In the genomic region with DNA sequence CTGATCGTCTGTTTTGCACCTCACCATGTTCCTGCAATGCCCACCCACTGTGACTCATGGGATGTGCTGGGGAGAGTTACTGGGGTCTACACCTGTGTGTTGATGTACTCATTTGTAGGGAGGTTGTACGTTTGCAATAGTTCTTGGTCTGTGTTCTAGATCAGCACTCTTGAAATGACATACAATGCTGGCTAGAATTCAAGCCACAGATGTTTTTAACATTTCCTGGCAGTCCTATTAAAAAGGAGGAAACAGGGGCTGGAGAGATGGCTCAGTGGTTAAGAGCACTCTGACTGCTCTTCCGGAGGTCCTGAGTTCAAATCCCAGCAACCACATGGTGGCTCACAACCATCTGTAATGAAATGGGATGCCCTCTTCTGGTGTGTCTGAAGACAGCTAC, we compare ENCODE assay signal across 19 mouse cellular contexts. TPM values are rescaled to one million over a fixed set of nuclear protein-coding genes. Genes with fewer than 3 reads are reported as not detected.
DNase-seq lines count a peak whose midpoint lies in the region; ATAC-seq and TF ChIP-seq lines count a peak whose summit lies in the region.
"Had no signal": no experiment of that assay in that cellular context is flagged by ENCODE, and none has a peak within 500 bp of the region (broad histone marks: within the 10 kb centered on the region; RNA-seq: fewer than 3 reads in every experiment).

No protein-coding gene starts in this region.

- no peaks in the 10 kb centered on the region for H3K27me3 ChIP-seq in midbrain, embryonic 10.5 days (ENCODE audit: low read depth, poor library complexity, severe bottlenecking)
- no peaks in the 10 kb centered on the region for H3K27me3 ChIP-seq in midbrain, postnatal 0 days (ENCODE audit: insufficient read depth, low read length)
- no peaks in the 10 kb centered on the region for H3K27me3 ChIP-seq in hindbrain, embryonic 10.5 days (ENCODE audit: insufficient read depth, poor library complexity, severe bottlenecking)
- no peaks in the 10 kb centered on the region for H3K27me3 ChIP-seq in midbrain, embryonic 12.5 days
- H3K27me3 ChIP-seq: CH12.LX; liver, embryonic 13.5 days had no signal

- no peak overlapping the region for H3K4me2 ChIP-seq in midbrain, postnatal 0 days (ENCODE audit: low read depth, low read length, poor library complexity, severe bottlenecking)
- H3K4me2 ChIP-seq in midbrain, embryonic 12.5 days (replicated peaks) = no peak overlapping the region
- H3K4me2 ChIP-seq: liver, embryonic 13.5 days had no signal

- WGBS in midbrain, embryonic 10.5 days = 72% methylated on average over 3 of the region's 3 CpGs
- WGBS in midbrain, postnatal 0 days = 47% methylated on average over 3 of the region's 3 CpGs
- WGBS in hindbrain, embryonic 10.5 days = 65% methylated on average over 3 of the region's 3 CpGs
- 67% methylated on average over 3 of the region's 3 CpGs for WGBS in midbrain, embryonic 12.5 days

- peak overlapping the region; percentile 56; the same call in 1 of the 2 replicates for H3K27ac ChIP-seq in gastrocnemius, adult 2 months
- H3K27ac ChIP-seq in midbrain, embryonic 10.5 days (replicated peaks) = peak overlapping the region; percentile 78
- no peak overlapping the region for H3K27ac ChIP-seq in midbrain, postnatal 0 days (ENCODE audit: low read depth, low read length)
- peak overlapping the region; percentile 83 for H3K27ac ChIP-seq in hindbrain, embryonic 10.5 days
- H3K27ac ChIP-seq in midbrain, embryonic 12.5 days (replicated peaks) = peak overlapping the region; percentile 80
- H3K27ac ChIP-seq: liver, embryonic 13.5 days; stomach, postnatal 0 days had no signal

- no peak for TF ChIP-seq CTCF in gastrocnemius, adult 2 months (IDR thresholded peaks at IDR 0.05)
- no peak for TF ChIP-seq CTCF in midbrain, postnatal 0 days (IDR thresholded peaks at IDR 0.05)

- H3K9me3 ChIP-seq in midbrain, embryonic 10.5 days (replicated peaks) = no peaks in the 10 kb centered on the region
- H3K9me3 ChIP-seq in midbrain, postnatal 0 days (ENCODE audit: low read length) = no peaks in the 10 kb centered on the region
- no peaks in the 10 kb centered on the region for H3K9me3 ChIP-seq in hindbrain, embryonic 10.5 days
- no peaks in the 10 kb centered on the region for H3K9me3 ChIP-seq in midbrain, embryonic 12.5 days
- H3K9me3 ChIP-seq: liver, embryonic 13.5 days had no signal

- intact Hi-C loops in gastrocnemius, adult 2 months (cut with DNase I) = loop anchor here (5.0 kb wide), 1 partner anchor 71 kb away; the partner anchor contains the start of gene Ciart
- intact Hi-C loops in gastrocnemius, postnatal 36 days (cut with DNase I) = no loop called here

- H3K36me3 ChIP-seq in midbrain, embryonic 10.5 days = peaks cover 6% of the 10 kb centered on the region
- H3K36me3 ChIP-seq in midbrain, postnatal 0 days (ENCODE audit: insufficient read depth, low read length) = no peaks in the 10 kb centered on the region
- H3K36me3 ChIP-seq in hindbrain, embryonic 10.5 days = peaks cover 7% of the 10 kb centered on the region
- H3K36me3 ChIP-seq in midbrain, embryonic 12.5 days = 0 out of 2 replicates have a peak, but pooled peaks cover 6% of the 10 kb centered on the region

- no peak for ATAC-seq in midbrain, postnatal 0 days (ENCODE audit: low FRiP score)
- no peak for ATAC-seq in midbrain, embryonic 12.5 days (ENCODE audit: low FRiP score, low read depth)
- ATAC-seq in inflammation-experienced regulatory T-cells, adult 6 months = no peak
- ATAC-seq: lung, postnatal 0 days had no signal

- H3K4me1 ChIP-seq in midbrain, embryonic 10.5 days = peaks cover 25% of the 10 kb centered on the region
- H3K4me1 ChIP-seq in midbrain, postnatal 0 days (ENCODE audit: insufficient read depth, low read length) = no peaks in the 10 kb centered on the region
- H3K4me1 ChIP-seq in hindbrain, embryonic 10.5 days (replicated peaks) = peaks cover 25% of the 10 kb centered on the region
- H3K4me1 ChIP-seq in midbrain, embryonic 12.5 days = peaks cover 13% of the 10 kb centered on the region

- no peak for DNase-seq in gastrocnemius, adult 2 months
- DNase-seq in gastrocnemius, postnatal 36 days = no peak
- no peak for DNase-seq in midbrain, embryonic 10.5 days (ENCODE audit: low spot score)
- no peak for DNase-seq in midbrain, postnatal 0 days (ENCODE audit: low spot score)
- no peak for DNase-seq in hindbrain, embryonic 10.5 days (ENCODE audit: low spot score)
- DNase-seq in thymus, postnatal 25 days = no peak
- DNase-seq: adrenal gland, postnatal 36 days; cerebellum, adult 9-11 months; embryo, embryonic 11 days; kidney, adult 8-10 months; kidney, postnatal 4 days; liver, embryonic 13.5 days; thymus, postnatal 4 days had no signal

- no peak overlapping the region for H3K4me3 ChIP-seq in gastrocnemius, adult 2 months
- peak overlapping the region; percentile 14; the same call in 1 of the 2 replicates for H3K4me3 ChIP-seq in midbrain, embryonic 10.5 days
- H3K4me3 ChIP-seq in midbrain, postnatal 0 days (ENCODE audit: low read depth, low read length) = no peak overlapping the region
- H3K4me3 ChIP-seq in hindbrain, embryonic 10.5 days = peak overlapping the region; percentile 20; the same call in 1 of the 2 replicates
- H3K4me3 ChIP-seq in midbrain, embryonic 12.5 days = no peak overlapping the region
- H3K4me3 ChIP-seq: liver, embryonic 13.5 days had no signal

- no peak overlapping the region for H3K9ac ChIP-seq in midbrain, postnatal 0 days (replicated peaks; ENCODE audit: low read length, poor library complexity, severe bottlenecking)
- H3K9ac ChIP-seq in midbrain, embryonic 12.5 days (replicated peaks) = 0 out of 2 replicates have a peak overlapping the region, but pooled peaks have one; percentile 0
- H3K9ac ChIP-seq: liver, embryonic 13.5 days had no signal

RNA-seq across cellular contexts. Expression of gene Anp32e, which starts 24.5 kb away (rescaled TPM):
- total RNA-seq in gastrocnemius, adult 2 months (2021) = 10 to 100 TPM; 76.4 to 89.9 TPM
- total RNA-seq in gastrocnemius, postnatal 36 days (2021) = 10 to 100 TPM; 67.1 to 71.1 TPM
- 366 and 378 TPM in 2 replicates for polyA plus RNA-seq in midbrain, embryonic 10.5 days (2016; fragmentation: Nextera tagmentation; extraction: Ambion mirVana)
- total RNA-seq in midbrain, postnatal 0 days (2014; rRNA removed) = 24.7 and 27.5 TPM in 2 replicates
- polyA plus RNA-seq in midbrain, postnatal 0 days (2015; fragmentation: Nextera tagmentation; extraction: Ambion mirVana) = 70.9 and 86.9 TPM in 2 replicates
- polyA plus RNA-seq in hindbrain, embryonic 10.5 days (2016; fragmentation: Nextera tagmentation; extraction: Ambion mirVana) = 266 and 352 TPM in 2 replicates
- 328 and 374 TPM in 2 replicates for polyA plus RNA-seq in midbrain, embryonic 12.5 days (2016; fragmentation: Nextera tagmentation; extraction: Ambion mirVana)
- polyA plus RNA-seq in inflammation-experienced regulatory T-cells, adult 6 months (2017; shearing (Covaris generic)) = 100 to 1,000 TPM; 164 to 282 (median 210) TPM

RNA-seq across cellular contexts. Expression of gene Plekho1, which starts 42.3 kb away (rescaled TPM):
- 10 to 100 TPM; 14.2 to 19.3 TPM for total RNA-seq in gastrocnemius, adult 2 months (2021)
- 10 to 100 TPM; 17.6 to 23.6 TPM for total RNA-seq in gastrocnemius, postnatal 36 days (2021)
- polyA plus RNA-seq in midbrain, embryonic 10.5 days (2016; fragmentation: Nextera tagmentation; extraction: Ambion mirVana) = 66.8 and 69.0 TPM in 2 replicates
- 52.5 and 62.7 TPM in 2 replicates for total RNA-seq in midbrain, postnatal 0 days (2014; rRNA removed)
- 37.3 and 41.2 TPM in 2 replicates for polyA plus RNA-seq in midbrain, postnatal 0 days (2015; fragmentation: Nextera tagmentation; extraction: Ambion mirVana)
- 75.0 and 83.5 TPM in 2 replicates for polyA plus RNA-seq in hindbrain, embryonic 10.5 days (2016; fragmentation: Nextera tagmentation; extraction: Ambion mirVana)
- 80.1 and 82.5 TPM in 2 replicates for polyA plus RNA-seq in midbrain, embryonic 12.5 days (2016; fragmentation: Nextera tagmentation; extraction: Ambion mirVana)
- polyA plus RNA-seq in inflammation-experienced regulatory T-cells, adult 6 months (2017; shearing (Covaris generic)) = 10 to 100 TPM; 10.3 to 27.1 (median 15.9) TPM

RNA-seq across cellular contexts. Expression of gene Car14, which starts 49.0 kb away (rescaled TPM):
- 100 to 1,000 TPM in 1 of 2 experiments, 10 to 100 TPM in 1; 81.2 to 115 TPM for total RNA-seq in gastrocnemius, adult 2 months (2021)
- 10 to 100 TPM; 71.9 to 92.1 TPM for total RNA-seq in gastrocnemius, postnatal 36 days (2021)
- 67.7 and 93.9 TPM in 2 replicates for polyA plus RNA-seq in midbrain, embryonic 10.5 days (2016; fragmentation: Nextera tagmentation; extraction: Ambion mirVana)
- 5.1 and 8.0 TPM in 2 replicates for total RNA-seq in midbrain, postnatal 0 days (2014; rRNA removed)
- polyA plus RNA-seq in midbrain, postnatal 0 days (2015; fragmentation: Nextera tagmentation; extraction: Ambion mirVana) = 6.8 and 7.5 TPM in 2 replicates
- polyA plus RNA-seq in hindbrain, embryonic 10.5 days (2016; fragmentation: Nextera tagmentation; extraction: Ambion mirVana) = 50.1 and 69.4 TPM in 2 replicates
- 19.2 and 19.5 TPM in 2 replicates for polyA plus RNA-seq in midbrain, embryonic 12.5 days (2016; fragmentation: Nextera tagmentation; extraction: Ambion mirVana)
- not detected for polyA plus RNA-seq in inflammation-experienced regulatory T-cells, adult 6 months (2017; shearing (Covaris generic))
- total RNA-seq: hematopoietic stem cell, adult 5-6 weeks had no signal

RNA-seq across cellular contexts. Expression of gene Aph1a, which starts 59.8 kb away (rescaled TPM):
- 10 to 100 TPM; 41.0 to 50.3 TPM for total RNA-seq in gastrocnemius, adult 2 months (2021)
- total RNA-seq in gastrocnemius, postnatal 36 days (2021) = 10 to 100 TPM; 41.7 to 48.0 TPM
- polyA plus RNA-seq in midbrain, embryonic 10.5 days (2016; fragmentation: Nextera tagmentation; extraction: Ambion mirVana) = 31.1 and 37.4 TPM in 2 replicates
- 67.5 and 71.6 TPM in 2 replicates for total RNA-seq in midbrain, postnatal 0 days (2014; rRNA removed)
- polyA plus RNA-seq in midbrain, postnatal 0 days (2015; fragmentation: Nextera tagmentation; extraction: Ambion mirVana) = 39.0 and 45.2 TPM in 2 replicates
- polyA plus RNA-seq in hindbrain, embryonic 10.5 days (2016; fragmentation: Nextera tagmentation; extraction: Ambion mirVana) = 33.9 and 35.8 TPM in 2 replicates
- 29.7 and 33.8 TPM in 2 replicates for polyA plus RNA-seq in midbrain, embryonic 12.5 days (2016; fragmentation: Nextera tagmentation; extraction: Ambion mirVana)
- 10 to 100 TPM; 17.9 to 46.2 (median 27.0) TPM for polyA plus RNA-seq in inflammation-experienced regulatory T-cells, adult 6 months (2017; shearing (Covaris generic))

Comparison
In these comparisons a context has a peak if more than half of its experiments do, and no peak if none do; other contexts are left out.
1. H3K4me3 ChIP-seq: peak in midbrain, embryonic 10.5 days (single experiment) and hindbrain, embryonic 10.5 days (single experiment); none in gastrocnemius, adult 2 months (single experiment), midbrain, postnatal 0 days (single experiment) and midbrain, embryonic 12.5 days (single experiment).